Mouse (Mus musculus) lung, embryonic 14.5 days (tissue): ENCODE results near the gene Gnb1l. TPM values are rescaled to one million over a fixed set of nuclear protein-coding genes. Genes with fewer than 3 reads are reported as not detected.

Experiments used
- ATAC-seq: fragments of 200-750 bp; cut with Nextera tagmentation; 2 replicates; pipeline ENCODE4 v1.8.0; 2017; ENCODE audit warnings: mild to moderate bottlenecking, moderate TSS enrichment, moderate library complexity; ENCODE audit not compliant: insufficient read depth
- DNase-seq: peaks from one replicate; pipeline ENCODE4 v3.0.0-alpha.2; 2015
- H3K27ac ChIP-seq: fragments of 300-500 bp; sonication (generic); 2 replicates; pipeline ENCODE4 v1.5.1; 2014; ENCODE audit warnings: low read depth, mild to moderate bottlenecking, moderate library complexity
- H3K27me3 ChIP-seq: fragments of 300-500 bp; sonication (generic); 2 replicates; pipeline ENCODE4 v1.6.1; 2014; ENCODE audit warnings: low read length, control low read depth; ENCODE audit not compliant: insufficient read depth
- H3K36me3 ChIP-seq: fragments of 300-500 bp; sonication (generic); 2 replicates; pipeline ENCODE4 v1.6.1; 2014; ENCODE audit warnings: control low read depth; ENCODE audit not compliant: insufficient read depth
- H3K4me1 ChIP-seq: fragments of 300-500 bp; sonication (generic); 2 replicates; pipeline ENCODE4 v1.6.1; 2014; ENCODE audit warnings: antibody characterized with exemption, control low read depth; ENCODE audit not compliant: insufficient read depth
- H3K4me2 ChIP-seq: fragments of 300-500 bp; sonication (generic); 2 replicates; pipeline ENCODE4 v1.6.1; 2014; ENCODE audit warnings: mild to moderate bottlenecking
- H3K4me3 ChIP-seq: fragments of 300-500 bp; sonication (generic); 2 replicates; pipeline ENCODE4 v1.5.1; 2014; ENCODE audit warnings: low read depth, low read length
- H3K9ac ChIP-seq: fragments of 300-500 bp; sonication (generic); 2 replicates; pipeline ENCODE4 v1.6.1; 2014
- H3K9me3 ChIP-seq: fragments of 300-500 bp; sonication (generic); 2 replicates; pipeline ENCODE4 v1.6.1; 2016; ENCODE audit warnings: low read depth, low read length, control low read depth
- CTCF ChIP-seq: IDR thresholded peaks from 2 replicates; pipeline ENCODE4 v1.5.1; 2016; ENCODE audit warnings: antibody characterized with exemption, low read depth
- WGBS: fragments of 180-500 bp; shearing (Covaris S2); extraction: QIAGEN DNeasy Blood & Tissue Kit; methylation state at CpG from one replicate; pipeline ENCODE4 v1.1.7; 2014; 5-methylcytosine and 5-hydroxymethylcytosine counted together
- polyA plus RNA-seq: library from polyadenylated mRNA; unstranded; fragments of >200 nt; fragmentation: Nextera tagmentation; extraction: Ambion mirVana; gene quantifications from 2 replicates; pipeline ENCODE4 v1.2.1, GENCODE M21; 2014

The Gnb1l gene
- polyA plus RNA-seq: 16.2 and 17.6 TPM in 2 replicates

DNA sequence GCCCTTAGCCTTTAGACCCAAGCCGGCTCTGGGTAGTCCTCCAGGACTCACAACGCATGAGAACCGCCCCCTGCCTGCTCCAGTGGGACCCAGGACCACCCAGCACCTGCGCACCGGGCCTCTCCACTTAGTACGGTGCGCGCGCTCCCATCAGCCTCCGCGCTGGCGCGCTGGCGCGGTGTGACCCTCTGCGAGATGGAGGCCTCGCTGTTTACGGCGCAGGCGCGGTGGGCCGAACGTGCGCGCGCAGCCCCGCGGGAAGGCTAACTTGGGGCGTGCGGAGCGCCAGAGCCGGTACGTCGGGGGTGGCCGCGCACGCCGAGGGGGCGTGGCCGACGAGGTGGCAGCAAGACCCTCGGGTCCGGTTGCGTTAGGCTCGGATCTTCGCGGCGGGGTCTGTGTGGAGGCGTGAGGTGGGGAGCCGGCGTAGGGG is at the start of gene Gnb1l, which contains the start of gene Rtl10:
Gene Gnb1l, plus strand, starts transcription at position 156 of the 433 bp plus-strand sequence.
Gene Rtl10, plus strand, starts transcription at position 344 of the 433 bp plus-strand sequence.
- under 1% methylated on average over 48 of the region's 51 CpGs for WGBS
- H3K4me3 ChIP-seq: peak within 1 kb of the TSS; percentile 74
- H3K36me3 ChIP-seq: peaks cover 26% of the 10 kb centered on the region
- no peak for TF ChIP-seq CTCF
- H3K27ac ChIP-seq: peak within 1 kb of the TSS; percentile 89
- H3K4me1 ChIP-seq: peaks cover 5% of the 10 kb centered on the region; the same call in 1 of the 2 replicates
- H3K9ac ChIP-seq: peak within 1 kb of the TSS; percentile 78
- H3K27me3 ChIP-seq: no peaks in the 10 kb centered on the region
- peak within 1 kb of the TSS; percentile 77 for H3K4me2 ChIP-seq
- peak; percentile 97 for ATAC-seq
- no peaks in the 10 kb centered on the region for H3K9me3 ChIP-seq
- DNase-seq: peak; percentile 98

DNA sequence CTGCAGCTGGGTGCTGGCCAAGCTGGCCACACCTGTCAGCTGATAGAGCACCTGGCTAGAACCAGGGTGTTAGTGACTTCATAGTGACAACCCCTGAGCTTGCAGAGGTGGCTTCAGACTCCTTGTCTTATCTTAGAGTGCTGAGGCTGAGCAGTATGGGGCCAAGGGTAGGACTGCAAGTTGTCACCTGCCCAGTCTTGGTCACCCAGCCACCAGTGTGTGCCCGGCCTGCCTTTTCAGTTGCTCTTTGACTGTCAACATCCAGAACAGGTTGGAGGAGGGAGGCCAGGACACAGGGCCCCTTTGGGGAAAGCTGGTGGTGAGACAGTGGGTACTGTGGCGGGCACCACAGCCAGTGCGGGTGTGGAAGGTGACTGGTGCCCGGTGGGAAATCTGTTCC is 49.5 kb upstream of the Gnb1l start:
- H3K4me1 ChIP-seq: peaks cover 9% of the 10 kb centered on the region; the same call in 1 of the 2 replicates
- no peak for TF ChIP-seq CTCF
- no peak for DNase-seq
- H3K36me3 ChIP-seq: no peaks in the 10 kb centered on the region
- no peak overlapping the region for H3K9ac ChIP-seq
- H3K4me3 ChIP-seq: no peak overlapping the region
- no peaks in the 10 kb centered on the region for H3K9me3 ChIP-seq
- no peak overlapping the region for H3K27ac ChIP-seq
- no peaks in the 10 kb centered on the region for H3K27me3 ChIP-seq
- H3K4me2 ChIP-seq: no peak overlapping the region
- WGBS: 83% methylated on average over 4 of the region's 4 CpGs
- no peak for ATAC-seq

DNA sequence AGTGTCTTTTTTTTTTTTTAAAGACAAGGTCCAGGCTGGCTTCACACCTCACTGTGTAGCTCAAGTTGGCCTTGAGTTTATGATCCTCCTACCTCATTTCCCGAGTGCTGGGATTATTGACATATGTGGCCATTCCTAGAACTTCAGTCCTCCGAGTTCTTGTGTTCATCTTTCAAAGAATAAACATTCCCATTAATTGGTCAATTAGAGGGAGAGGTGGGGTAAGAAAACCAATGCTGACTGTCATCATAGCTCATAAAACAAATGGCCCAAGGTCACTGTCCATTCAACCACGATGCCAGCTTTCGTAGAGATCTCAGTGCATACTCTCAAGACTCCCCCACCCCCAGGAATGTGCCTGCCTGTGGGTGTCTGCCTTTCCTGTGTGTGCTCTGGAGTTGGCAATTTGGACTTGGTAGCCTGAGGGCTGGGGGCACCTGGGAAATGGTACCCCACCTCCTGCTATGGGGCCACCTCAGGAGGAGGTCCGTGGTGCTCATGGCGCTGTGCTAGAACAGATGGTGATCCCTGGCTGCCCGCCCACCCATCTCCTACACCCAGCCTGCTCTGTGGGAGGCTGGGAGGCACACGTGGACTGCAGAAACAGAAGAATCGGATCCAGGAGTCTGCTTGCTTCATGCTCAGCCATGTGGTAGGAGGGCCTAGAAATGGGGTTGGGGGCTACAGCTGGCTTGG is 46.9 kb upstream of the Gnb1l start:
- 42% methylated on average over 9 of the region's 9 CpGs for WGBS
- H3K4me1 ChIP-seq: peaks cover 9% of the 10 kb centered on the region; the same call in 1 of the 2 replicates
- no peak overlapping the region for H3K9ac ChIP-seq
- H3K36me3 ChIP-seq: 0 out of 2 replicates have a peak, but pooled peaks cover under 1% of the 10 kb centered on the region
- peak; percentile 25 for DNase-seq
- no peak for TF ChIP-seq CTCF
- H3K4me2 ChIP-seq: no peak overlapping the region
- H3K27me3 ChIP-seq: no peaks in the 10 kb centered on the region
- ATAC-seq: 0 out of 2 replicates have a peak, but pooled peaks have one; percentile 12
- no peaks in the 10 kb centered on the region for H3K9me3 ChIP-seq
- H3K27ac ChIP-seq: no peak overlapping the region
- no peak overlapping the region for H3K4me3 ChIP-seq

GRCm38 (mm10) chr16:18452361-18452862 is 46.1 kb upstream of the Gnb1l start:
- no peak overlapping the region for H3K9ac ChIP-seq
- no peak for ATAC-seq
- no peak for DNase-seq
- WGBS: 74% methylated on average over 8 of the region's 8 CpGs
- H3K4me3 ChIP-seq: no peak overlapping the region
- H3K9me3 ChIP-seq: no peaks in the 10 kb centered on the region
- H3K4me1 ChIP-seq: peaks cover 9% of the 10 kb centered on the region; the same call in 1 of the 2 replicates
- H3K27me3 ChIP-seq: no peaks in the 10 kb centered on the region
- H3K4me2 ChIP-seq: no peak overlapping the region
- TF ChIP-seq CTCF: no peak
- no peak overlapping the region for H3K27ac ChIP-seq
- H3K36me3 ChIP-seq: peaks cover 8% of the 10 kb centered on the region

GRCm38 (mm10) chr16:18453846-18454245 is 44.7 kb upstream of the Gnb1l start:
- Histone ChIP-seq H3K36me3 (peaks cover 16% of the 10 kb centered on the region), H3K27ac (no peak overlapping the region), H3K4me2 (no peak overlapping the region), H3K9me3 (no peaks in the 10 kb centered on the region), H3K4me3 (no peak overlapping the region), H3K9ac (no peak overlapping the region), H3K4me1 (peaks cover 6% of the 10 kb centered on the region; the same call in 1 of the 2 replicates), H3K27me3 (no peaks in the 10 kb centered on the region)
- no peak for TF ChIP-seq CTCF
- 41% methylated on average over 5 of the region's 5 CpGs for WGBS
- ATAC-seq (no peak), DNase-seq (no peak)

- Histone ChIP-seq H3K27ac (no peak overlapping the region), H3K4me2 (no peak overlapping the region), H3K4me1 (peaks cover 19% of the 10 kb centered on the region), H3K9me3 (no peaks in the 10 kb centered on the region), H3K4me3 (no peak overlapping the region), H3K9ac (no peak overlapping the region), H3K27me3 (no peaks in the 10 kb centered on the region), H3K36me3 (peaks cover 16% of the 10 kb centered on the region)
- DNase-seq (no peak), ATAC-seq (no peak)
- 75% methylated on average over 6 of the region's 6 CpGs for WGBS
- no peak for TF ChIP-seq CTCF
These were observed 43.1 kb upstream of the Gnb1l start for GRCm38 (mm10) chr16:18455407-18455806.

DNA sequence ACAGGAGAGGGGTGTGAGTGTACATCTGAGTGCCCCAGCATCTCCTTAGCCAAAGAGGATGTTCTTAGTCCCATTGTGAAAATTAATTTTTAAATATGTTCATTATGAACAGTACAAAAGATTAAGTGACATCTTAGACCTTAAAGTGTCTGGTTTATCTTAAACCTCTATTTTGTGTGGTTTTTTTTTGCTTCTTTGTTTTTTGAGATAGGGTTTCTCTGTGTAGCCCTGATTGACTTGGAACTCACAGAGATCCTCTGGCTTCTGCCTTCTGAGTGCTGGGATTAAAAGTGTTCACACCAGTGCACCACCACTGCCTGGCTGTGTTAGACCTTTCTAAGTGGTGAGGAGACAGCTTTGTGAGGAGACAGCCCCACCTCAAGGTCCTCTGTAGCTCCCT is 39.9 kb upstream of the Gnb1l start:
- H3K4me2 ChIP-seq: no peak overlapping the region
- no peak overlapping the region for H3K4me3 ChIP-seq
- H3K27me3 ChIP-seq: no peaks in the 10 kb centered on the region
- peaks cover 14% of the 10 kb centered on the region for H3K4me1 ChIP-seq
- DNase-seq (no peak), ATAC-seq (no peak)
- no peak for TF ChIP-seq CTCF
- H3K27ac ChIP-seq: no peak overlapping the region
- H3K36me3 ChIP-seq: peaks cover 16% of the 10 kb centered on the region
- H3K9me3 ChIP-seq: no peaks in the 10 kb centered on the region
- no peak overlapping the region for H3K9ac ChIP-seq
